Mouse (Mus musculus) olfactory bulb, adult 2 months (tissue): ENCODE data around the gene Magix.

Experiments used
- CTCF ChIP-seq: fragments of 200-500 bp; IDR thresholded peaks from 2 replicates; pipeline ENCODE4 v1.5.1; 2012; ENCODE audit warnings: low read depth, mild to moderate bottlenecking, low read length, moderate library complexity; ENCODE audit not compliant: insufficient read depth
- POLR2A ChIP-seq: fragments of 200-500 bp; IDR thresholded peaks from 2 replicates; pipeline ENCODE4 v1.6.1; 2012; ENCODE audit warnings: mild to moderate bottlenecking, low read depth, low read length, moderate library complexity; ENCODE audit not compliant: insufficient read depth

GRCm38 (mm10) chrX:7722282-7722611 lies 41.2 kb upstream of the Magix start:
- TF ChIP-seq POLR2A, result 0 out of 2 replicates have a peak, but pooled peaks have one; percentile 48
- no peak for TF ChIP-seq CTCF
